Comparison of ENCODE assay signal across 7 mouse cellular contexts in genomic region chr13:74462699-74463385, GRCm38 (mm10). TPM values are rescaled to one million over a fixed set of nuclear protein-coding genes. Genes with fewer than 3 reads are reported as not detected.
DNase-seq lines count a peak whose midpoint lies in the region; ATAC-seq lines count a peak whose summit lies in the region.

No protein-coding gene starts in this region.

- peak overlapping the region; percentile 83 for H3K4me2 ChIP-seq in intestine, embryonic 15.5 days (replicated peaks)

- ATAC-seq in intestine, embryonic 15.5 days, result peak; percentile 99

- H3K4me1 ChIP-seq in intestine, embryonic 15.5 days (replicated peaks), result no peaks in the 10 kb centered on the region
- H3K4me1 ChIP-seq in midbrain, embryonic 10.5 days, result peaks cover 9% of the 10 kb centered on the region; the same call in 1 of the 2 replicates

- H3K27ac ChIP-seq in intestine, embryonic 15.5 days, result peak overlapping the region; percentile 98
- H3K27ac ChIP-seq in midbrain, embryonic 10.5 days (replicated peaks), result peak overlapping the region; percentile 90

- peak overlapping the region; percentile 58 for H3K9ac ChIP-seq in intestine, embryonic 15.5 days

- H3K9me3 ChIP-seq in intestine, embryonic 15.5 days, result no peaks in the 10 kb centered on the region
- no peaks in the 10 kb centered on the region; the same call in 1 of the 2 replicates for H3K9me3 ChIP-seq in midbrain, embryonic 10.5 days (replicated peaks)

- H3K27me3 ChIP-seq in intestine, embryonic 15.5 days (replicated peaks), result no peaks in the 10 kb centered on the region
- H3K27me3 ChIP-seq in midbrain, embryonic 10.5 days (ENCODE audit: low read depth, poor library complexity, severe bottlenecking), result no peaks in the 10 kb centered on the region

- H3K4me3 ChIP-seq in intestine, embryonic 15.5 days (replicated peaks), result peak overlapping the region; percentile 58
- peak overlapping the region; percentile 68 for H3K4me3 ChIP-seq in midbrain, embryonic 10.5 days

- intact Hi-C loops in gastrocnemius, postnatal 36 days (cut with DNase I), result no loop called here
- intact Hi-C loops in left cerebral cortex, postnatal 25 days (cut with DNase I), result no loop called here

- under 1% methylated on average over 23 of the region's 23 CpGs for WGBS in intestine, embryonic 15.5 days
- under 1% methylated on average over 23 of the region's 23 CpGs for WGBS in midbrain, embryonic 10.5 days

- peak; percentile 86 for DNase-seq in adrenal gland, adult 2 months
- DNase-seq in embryo, embryonic 11.5 days (ENCODE audit: low read depth, low spot score), result peak; percentile 59
- DNase-seq in gastrocnemius, postnatal 36 days, result peak; percentile 64 to 74
- DNase-seq in left cerebral cortex, postnatal 25 days (ENCODE audit: low spot score in 2 of 2), result peak; percentile 77 to 89
- DNase-seq in midbrain, embryonic 10.5 days (ENCODE audit: low spot score), result peak; percentile 82
- peak; percentile 73 for DNase-seq in right cerebral cortex, postnatal 4 days

- no peaks in the 10 kb centered on the region for H3K36me3 ChIP-seq in intestine, embryonic 15.5 days
- H3K36me3 ChIP-seq in midbrain, embryonic 10.5 days, result 0 out of 2 replicates have a peak, but pooled peaks cover 9% of the 10 kb centered on the region

RNA-seq across cellular contexts. Expression of gene Zfp825, which starts 30.9 kb away (rescaled TPM):
- 1 to 10 TPM; 8.9 to 9.9 TPM for total RNA-seq in adrenal gland, adult 2 months (2021)
- polyA plus RNA-seq in adrenal gland, adult 2 months (2012; rRNA removed), result 0.10 TPM in 2 replicates
- 1 to 10 TPM; 5.2 to 6.2 TPM for total RNA-seq in gastrocnemius, postnatal 36 days (2021)
- 14.3 and 16.2 TPM in 2 replicates for polyA plus RNA-seq in intestine, embryonic 15.5 days (2015; fragmentation: Nextera tagmentation; extraction: Ambion mirVana)
- 1 to 10 TPM; 7.0 to 7.1 TPM for total RNA-seq in left cerebral cortex, postnatal 25 days (2021)
- polyA plus RNA-seq in midbrain, embryonic 10.5 days (2016; fragmentation: Nextera tagmentation; extraction: Ambion mirVana), result 20.2 and 21.2 TPM in 2 replicates

Comparison
In these comparisons a context has a peak if more than half of its experiments do, and no peak if none do; other contexts are left out.
1. Peak in every context shown above with its lines: DNase-seq, ATAC-seq, H3K4me3 ChIP-seq and H3K27ac ChIP-seq.